Mouse (Mus musculus) MEL (cell line): ENCODE data around the gene Olfr205. TPM values are rescaled to one million over a fixed set of nuclear protein-coding genes. Genes with fewer than 3 reads are reported as not detected.
"Not testable (repeated sequence)": the region's sequence is repeated elsewhere in the genome, so short reads cannot be mapped to it uniquely, and the experiment has no call there.

Experiments used
- DNase-seq: peaks from one replicate; pipeline ENCODE4 v3.0.0; 2011; ENCODE audit warnings: low read depth, low spot score
- H3K27ac ChIP-seq: 2 replicates; pipeline ENCODE4 v1.5.1; 2012; ENCODE audit warnings: low read depth, mild to moderate bottlenecking, control low read depth, low read length, moderate library complexity; ENCODE audit not compliant: control insufficient read depth
- H3K27me3 ChIP-seq, 2 experiments: fragments of 150-350 bp in 1 of 2; sonication (generic) in 1 of 2; 2 replicates each; pipeline ENCODE4 v1.6.1; 2012; ENCODE audit warnings: low read length in 2 of 2, mild to moderate bottlenecking in 2 of 2, improper control_type of control experiment in 1 of 2, moderate library complexity in 1 of 2; ENCODE audit not compliant: insufficient read depth in 2 of 2, control insufficient read depth in 1 of 2
- H3K36me3 ChIP-seq, 2 experiments: 2 replicates each; pipeline ENCODE4 v1.6.1; 2012 to 2014; ENCODE audit warnings: low read length in 2 of 2, improper control_type of control experiment in 1 of 2, inconsistent platforms in 1 of 2, mild to moderate bottlenecking in 1 of 2; ENCODE audit not compliant: insufficient read depth in 2 of 2, control insufficient read depth in 1 of 2
- H3K4me1 ChIP-seq, 2 experiments: fragments of 150-350 bp in 1 of 2; sonication (generic) in 1 of 2; 2 replicates each; pipeline ENCODE4 v1.6.1; 2012; ENCODE audit warnings: low read length in 2 of 2, improper control_type of control experiment in 1 of 2, mild to moderate bottlenecking in 1 of 2; ENCODE audit not compliant: insufficient read depth in 2 of 2, control insufficient read depth in 1 of 2
- H3K4me3 ChIP-seq, 2 experiments: fragments of 150-350 bp in 1 of 2; sonication (generic) in 1 of 2; 2 replicates each; pipeline ENCODE4 v1.5.1; 2012; ENCODE audit warnings: low read depth in 2 of 2, low read length in 2 of 2, mild to moderate bottlenecking in 2 of 2, moderate library complexity in 2 of 2, control low read depth in 1 of 2, improper control_type of control experiment in 1 of 2; ENCODE audit not compliant: control insufficient read depth in 1 of 2, insufficient read depth in 1 of 2
- H3K79me2 ChIP-seq: 2 replicates; pipeline ENCODE4 v1.6.1; 2012; ENCODE audit warnings: mild to moderate bottlenecking, low read length, moderate library complexity; ENCODE audit not compliant: control insufficient read depth, poor library complexity, insufficient read depth
- H3K9ac ChIP-seq: 2 replicates; pipeline ENCODE4 v1.6.1; 2012; ENCODE audit warnings: low read depth, mild to moderate bottlenecking, control low read depth, low read length, moderate library complexity; ENCODE audit not compliant: control insufficient read depth, poor library complexity, severe bottlenecking
- H3K9me3 ChIP-seq: fragments of 150-350 bp; sonication (generic); replicated peaks from 2 replicates; pipeline ENCODE4 v1.6.1; 2012; ENCODE audit warnings: mild to moderate bottlenecking, low read length, improper control_type of control experiment, moderate library complexity; ENCODE audit not compliant: insufficient read depth
- CHD1 ChIP-seq: IDR thresholded peaks from 2 replicates; pipeline ENCODE4 v1.6.1; 2012; ENCODE audit warnings: low read depth, mild to moderate bottlenecking, inconsistent platforms, low read length, improper control_type of control experiment
- CHD2 ChIP-seq: IDR thresholded peaks from 2 replicates; pipeline ENCODE4 v1.6.1; 2011; ENCODE audit warnings: low read length, improper control_type of control experiment
- ELF1 ChIP-seq: IDR thresholded peaks from 2 replicates; pipeline ENCODE4 v1.6.1; 2014; ENCODE audit warnings: low read depth, mild to moderate bottlenecking, inconsistent platforms, low read length, improper control_type of control experiment, moderate library complexity
- EP300 ChIP-seq, 2 experiments: IDR thresholded peaks; 2 replicates each; pipeline ENCODE4 v1.6.1; 2011; ENCODE audit warnings: improper control_type of control experiment in 2 of 2, low read length in 2 of 2, low read depth in 1 of 2, mild to moderate bottlenecking in 1 of 2
- JUND ChIP-seq: IDR thresholded peaks from 2 replicates; pipeline ENCODE4 v1.6.1; 2011; ENCODE audit warnings: low read depth, mild to moderate bottlenecking, improper control_type of control experiment, low read length
- MAX ChIP-seq: IDR thresholded peaks from 2 replicates; pipeline ENCODE4 v1.6.1; 2011; ENCODE audit warnings: low read length, improper control_type of control experiment
- MEF2A ChIP-seq: IDR thresholded peaks from 2 replicates; pipeline ENCODE4 v1.6.1; 2014; ENCODE audit warnings: low read depth, mild to moderate bottlenecking, inconsistent platforms, low read length, improper control_type of control experiment; ENCODE audit not compliant: poor library complexity, insufficient replicate concordance, severe bottlenecking; ENCODE audit errors: extremely low read depth
- MXI1 ChIP-seq: IDR thresholded peaks from 2 replicates; pipeline ENCODE4 v1.6.1; 2011; ENCODE audit warnings: mild to moderate bottlenecking, low read depth, low read length, improper control_type of control experiment
- MYB ChIP-seq: IDR thresholded peaks from 2 replicates; pipeline ENCODE4 v1.6.1; 2011; ENCODE audit warnings: mild to moderate bottlenecking, low read depth, low read length, improper control_type of control experiment
- MYC ChIP-seq: IDR thresholded peaks from 2 replicates; pipeline ENCODE4 v1.6.1; 2011; ENCODE audit warnings: low read depth, mild to moderate bottlenecking, low read length, improper control_type of control experiment, moderate library complexity
- NELFE ChIP-seq: IDR thresholded peaks from 2 replicates; pipeline ENCODE4 v1.6.1; 2011; ENCODE audit warnings: low read depth, low read length, improper control_type of control experiment
- POLR2AphosphoS2 ChIP-seq: IDR thresholded peaks from 2 replicates; pipeline ENCODE4 v1.6.1; 2011; ENCODE audit warnings: low read length, improper control_type of control experiment
- RAD21 ChIP-seq: IDR thresholded peaks from 2 replicates; pipeline ENCODE4 v1.6.1; 2011; ENCODE audit warnings: mild to moderate bottlenecking, low read depth, low read length, improper control_type of control experiment
- RCOR1 ChIP-seq: IDR thresholded peaks from 2 replicates; pipeline ENCODE4 v1.6.1; 2012; ENCODE audit warnings: low read depth, mild to moderate bottlenecking, inconsistent platforms, low read length, improper control_type of control experiment
- SIN3A ChIP-seq: IDR thresholded peaks from 2 replicates; pipeline ENCODE4 v1.6.1; 2012; ENCODE audit warnings: low read length, improper control_type of control experiment, inconsistent platforms
- TCF12 ChIP-seq: IDR thresholded peaks from 2 replicates; pipeline ENCODE4 v1.6.1; 2014; ENCODE audit warnings: low read depth, mild to moderate bottlenecking, inconsistent platforms, low read length, improper control_type of control experiment, moderate library complexity
- USF1 ChIP-seq: IDR thresholded peaks from 2 replicates; pipeline ENCODE4 v1.6.1; 2014; ENCODE audit warnings: low read depth, mild to moderate bottlenecking, inconsistent platforms, low read length, improper control_type of control experiment, moderate library complexity
- USF2 ChIP-seq, 2 experiments: IDR thresholded peaks; 2 replicates each; pipeline ENCODE4 v1.6.1; 2011 to 2012; ENCODE audit warnings: improper control_type of control experiment in 2 of 2, low read length in 2 of 2, borderline replicate concordance in 1 of 2, inconsistent platforms in 1 of 2, low read depth in 1 of 2, mild to moderate bottlenecking in 1 of 2; ENCODE audit not compliant: insufficient read depth in 1 of 2
- ZC3H11A ChIP-seq: IDR thresholded peaks from 2 replicates; pipeline ENCODE4 v1.6.1; 2012; ENCODE audit warnings: low read depth, mild to moderate bottlenecking, inconsistent platforms, low read length, improper control_type of control experiment
- ZNF384 ChIP-seq: IDR thresholded peaks from 2 replicates; pipeline ENCODE4 v1.6.1; 2012; ENCODE audit warnings: low read depth, mild to moderate bottlenecking, inconsistent platforms, low read length, improper control_type of control experiment
- polyA plus RNA-seq, 2 experiments: library from polyadenylated mRNA; stranded (reverse) in 1 of 2; unstranded in 1 of 2; fragments of >175 nt in 1 of 2; fragments of >200 nt in 1 of 2; gene quantifications; 2 replicates each; pipeline versions ENCODE4 v1.2.1 to v1.2.4; 2012; ENCODE audit warnings: low replicate concordance in 2 of 2, low read depth in 1 of 2; ENCODE audit not compliant: insufficient read length in 2 of 2, insufficient read depth in 1 of 2, missing spikeins in 1 of 2
- total RNA-seq: library from RNA; depleted of rRNA; stranded (reverse); fragments of 300-350 nt; gene quantifications from 2 replicates; pipeline ENCODE4 v1.2.3, GENCODE M21; 2012

The Olfr205 gene
- total and polyA plus RNA-seq, 3 experiments: not detected

GRCm38 (mm10) chr16:59323262-59323661 is 7.7 kb downstream of the Olfr205 start:
- H3K4me3 ChIP-seq, H3K4me1 ChIP-seq, H3K9me3 ChIP-seq, H3K9ac ChIP-seq, H3K36me3 ChIP-seq, H3K27ac ChIP-seq, H3K27me3 ChIP-seq, H3K79me2 ChIP-seq: not testable (repeated sequence)
- TF ChIP-seq ZNF384 (peak; percentile 65), EP300 (IDR thresholded peaks at IDR 0.05; ENCODE audit: low read depth in 1 of 2, low read length in 2 of 2) (peak; percentile 20 to 46; a peak in 2 of 4 replicates), MYC (0 out of 2 replicates have a peak, but pooled peaks have one; percentile 26)
- peak; percentile 52 for DNase-seq

- H3K9me3 ChIP-seq: no peaks in the 10 kb centered on the region
- H3K27ac ChIP-seq: no peak within 1 kb of the TSS
- no peaks in the 10 kb centered on the region for H3K79me2 ChIP-seq
- H3K4me3 ChIP-seq: no peak within 1 kb of the TSS
- H3K36me3 ChIP-seq: no peaks in the 10 kb centered on the region
- H3K4me1 ChIP-seq: no peaks in the 10 kb centered on the region
- TF ChIP-seq ZC3H11A (no peak), RCOR1 (no peak), CHD2 (no peak), NELFE (no peak), MYB (no peak), RAD21 (no peak), TCF12 (no peak), MEF2A (no peak), POLR2AphosphoS2 (no peak), MAX (no peak), USF2 (IDR thresholded peaks at IDR 0.05; ENCODE audit: borderline replicate concordance in 1 of 2, insufficient read depth in 1 of 2, low read depth in 1 of 2, low read length in 2 of 2) (no peak), ELF1 (no peak), JUND (no peak), CHD1 (no peak), USF1 (no peak), MXI1 (no peak), SIN3A (no peak)
- no peak within 1 kb of the TSS for H3K9ac ChIP-seq
- no peaks in the 10 kb centered on the region for H3K27me3 ChIP-seq
- DNase-seq: no peak
These were observed 12.8 kb downstream of the Olfr205 start, which contains the start of gene Olfr204 for GRCm38 (mm10) chr16:59318148-59318547. TSS of gene Olfr204 (minus strand) at chr16:59318248.
